Mouse (Mus musculus) embryonic facial prominence, embryonic 14.5 days (tissue): ENCODE data around the gene Gm17654. TPM values are rescaled to one million over a fixed set of nuclear protein-coding genes. Genes with fewer than 3 reads are reported as not detected.
"Not testable (repeated sequence)": the region's sequence is repeated elsewhere in the genome, so short reads cannot be mapped to it uniquely, and the experiment has no call there.

ENCODE experiments used
- ATAC-seq: fragments of 200-750 bp; cut with Nextera tagmentation; 2 replicates; pipeline ENCODE4 v1.8.0; 2017; ENCODE audit warnings: low read depth, moderate number of reproducible peaks, moderate TSS enrichment
- DNase-seq: peaks from one replicate; pipeline ENCODE4 v3.0.0-alpha.2; 2015; ENCODE audit warnings: low spot score
- H3K27ac ChIP-seq: fragments of 300-500 bp; sonication (generic); replicated peaks from 2 replicates; pipeline ENCODE4 v1.5.1; 2014; ENCODE audit warnings: low read depth, mild to moderate bottlenecking, low read length, moderate library complexity
- H3K27me3 ChIP-seq: fragments of 300-500 bp; sonication (generic); replicated peaks from 2 replicates; pipeline ENCODE4 v1.6.1; 2014; ENCODE audit warnings: low read length; ENCODE audit not compliant: control insufficient read depth, insufficient read depth
- H3K36me3 ChIP-seq: fragments of 300-500 bp; sonication (generic); 2 replicates; pipeline ENCODE4 v1.6.1; 2014; ENCODE audit warnings: low read length, mixed read lengths; ENCODE audit not compliant: control insufficient read depth, insufficient read depth
- H3K4me1 ChIP-seq: fragments of 300-500 bp; sonication (generic); 2 replicates; pipeline ENCODE4 v1.6.1; 2014; ENCODE audit warnings: antibody characterized with exemption, low read length; ENCODE audit not compliant: control insufficient read depth, insufficient read depth
- H3K4me2 ChIP-seq: fragments of 300-500 bp; sonication (generic); 2 replicates; pipeline ENCODE4 v1.6.1; 2014; ENCODE audit warnings: low read depth, mild to moderate bottlenecking, low read length, moderate library complexity, mixed read lengths
- H3K4me3 ChIP-seq: fragments of 300-500 bp; sonication (generic); 2 replicates; pipeline ENCODE4 v1.5.1; 2014; ENCODE audit warnings: low read depth, mild to moderate bottlenecking, low read length
- H3K9ac ChIP-seq: fragments of 300-500 bp; sonication (generic); 2 replicates; pipeline ENCODE4 v1.6.1; 2014; ENCODE audit warnings: low read depth, mild to moderate bottlenecking, low read length, moderate library complexity, mixed read lengths
- H3K9me3 ChIP-seq: fragments of 300-500 bp; sonication (generic); 2 replicates; pipeline ENCODE4 v1.6.1; 2016; ENCODE audit warnings: low read length; ENCODE audit not compliant: control insufficient read depth
- WGBS: fragments of 180-500 bp; shearing (Covaris S2); extraction: QIAGEN DNeasy Blood & Tissue Kit; methylation state at CpG from one replicate; pipeline ENCODE4 v1.1.7; 2014; 5-methylcytosine and 5-hydroxymethylcytosine counted together
- polyA plus RNA-seq: library from polyadenylated mRNA; unstranded; fragments of >200 nt; fragmentation: Nextera tagmentation; extraction: Ambion mirVana; gene quantifications from 2 replicates; pipeline ENCODE4 v1.2.1, GENCODE M21; 2014

Gene Gm17654
- not detected in 2 replicates for polyA plus RNA-seq

- WGBS: 73% methylated on average over 1 of the region's 2 CpGs
- not testable (repeated sequence) for ATAC-seq, H3K4me3 ChIP-seq, H3K36me3 ChIP-seq, H3K9ac ChIP-seq, DNase-seq, H3K27ac ChIP-seq, H3K27me3 ChIP-seq, H3K4me2 ChIP-seq, H3K9me3 ChIP-seq, H3K4me1 ChIP-seq
These were observed at the start of gene Gm17654 for GRCm38 (mm10) chr14:43579046-43579445. Gene Gm17654 (minus strand): TSS chr14:43579146.

DNA sequence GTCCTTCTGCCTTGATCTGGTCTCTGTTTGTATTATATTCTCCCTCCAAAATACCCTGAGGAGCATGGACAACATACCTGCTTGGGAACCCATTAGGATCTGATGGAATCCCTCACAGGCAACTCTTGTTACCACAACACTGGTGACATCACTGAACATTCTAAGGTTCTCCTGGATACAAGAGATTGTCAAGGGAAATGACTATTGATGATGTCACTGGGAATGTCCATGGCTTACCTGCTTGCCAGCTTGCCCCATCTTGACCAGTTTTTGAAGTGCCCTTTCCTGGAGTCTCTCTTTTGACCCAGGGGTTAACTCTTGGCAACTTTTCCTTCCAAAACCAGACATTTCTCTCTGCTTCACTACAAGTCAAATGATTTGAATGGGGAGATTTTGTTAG is 29.0 kb upstream of the Gm17654 start, which contains the start of gene Gm10375:
Gm10375 (minus strand) TSS at position 101 of the 400 bp plus-strand sequence.
- H3K4me3 ChIP-seq, ATAC-seq: not testable (repeated sequence)

DNA sequence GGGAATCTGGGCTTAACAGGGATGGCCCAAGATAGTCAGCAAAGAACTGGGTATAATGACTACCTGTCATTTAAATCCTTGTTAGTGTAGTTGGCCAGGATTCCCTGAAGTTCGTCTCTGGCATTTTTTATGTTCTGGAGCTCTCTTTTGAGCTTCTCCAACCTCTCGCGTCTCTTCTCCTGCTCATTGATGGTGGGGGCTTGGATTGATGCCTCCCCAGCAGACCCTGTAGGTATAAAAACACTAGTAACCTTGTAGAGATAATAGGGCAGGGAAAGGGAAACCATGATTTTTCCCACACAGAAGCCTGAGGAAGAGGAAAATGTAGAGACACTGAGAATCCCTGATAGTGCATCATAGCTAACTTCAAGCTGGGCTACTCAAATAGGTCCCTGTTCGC is 977 bp downstream of the Gm17654 start:
- not testable (repeated sequence) for H3K27me3 ChIP-seq, DNase-seq, H3K4me2 ChIP-seq, ATAC-seq, H3K4me1 ChIP-seq, H3K4me3 ChIP-seq, H3K9ac ChIP-seq, H3K9me3 ChIP-seq, H3K27ac ChIP-seq, H3K36me3 ChIP-seq
- WGBS: 90% methylated on average over 3 of the region's 4 CpGs

More for the DNA sequence above, 29.0 kb upstream of the Gm17654 start, which contains the start of gene Gm10375:
- H3K9ac ChIP-seq, H3K4me1 ChIP-seq, H3K27ac ChIP-seq, H3K27me3 ChIP-seq, H3K36me3 ChIP-seq, H3K9me3 ChIP-seq, DNase-seq, H3K4me2 ChIP-seq: not testable (repeated sequence)

GRCm38 (mm10) chr14:43552271-43552670 is 26.7 kb downstream of the Gm17654 start:
- not testable (repeated sequence) for H3K27ac ChIP-seq, H3K4me1 ChIP-seq, H3K27me3 ChIP-seq, H3K4me2 ChIP-seq, DNase-seq, H3K9me3 ChIP-seq, H3K36me3 ChIP-seq, ATAC-seq, H3K4me3 ChIP-seq, H3K9ac ChIP-seq
- WGBS: 78% methylated on average over 2 of the region's 2 CpGs

DNA sequence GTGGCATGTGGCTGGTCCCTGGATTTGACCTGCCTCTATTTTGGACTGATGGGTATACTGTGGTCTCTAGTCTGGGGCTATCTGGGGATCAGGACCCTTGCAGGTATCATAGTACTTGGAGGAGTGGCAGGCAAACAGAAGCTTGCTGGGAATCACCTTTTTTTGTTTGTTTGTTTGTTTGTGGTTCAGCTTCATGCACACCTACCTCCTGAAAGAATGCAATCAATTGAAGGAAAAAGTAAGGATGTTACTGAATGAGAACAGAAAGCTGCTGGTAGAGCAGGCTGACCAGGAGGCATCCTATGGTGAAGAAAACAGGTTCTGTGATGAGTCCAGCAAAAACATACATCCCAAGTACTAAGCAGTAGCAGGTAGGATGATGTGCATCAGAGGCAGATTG is 32.7 kb downstream of the Gm17654 start:
- H3K9ac ChIP-seq, H3K27ac ChIP-seq, H3K4me1 ChIP-seq, DNase-seq, H3K4me3 ChIP-seq, H3K27me3 ChIP-seq, ATAC-seq, H3K36me3 ChIP-seq, H3K9me3 ChIP-seq, H3K4me2 ChIP-seq: not testable (repeated sequence)

DNA sequence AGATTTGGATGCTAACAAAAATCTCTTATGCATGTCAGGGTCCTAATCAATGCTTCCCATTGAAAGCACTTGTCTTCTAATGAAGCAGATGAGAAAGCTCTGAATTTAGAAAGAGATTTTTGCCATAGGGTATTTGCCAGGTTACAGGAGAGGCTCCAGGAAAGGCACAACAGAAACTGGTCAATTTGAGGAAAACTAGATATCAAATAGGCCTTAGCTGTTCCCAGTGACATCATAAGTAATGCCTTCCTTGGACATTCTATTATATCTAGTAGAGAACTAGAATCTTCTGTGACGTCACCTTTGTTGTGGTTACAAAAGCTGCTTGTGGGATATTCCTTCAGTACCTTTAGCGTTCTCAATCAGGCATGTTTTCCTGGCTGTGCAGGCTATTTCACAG is 35.7 kb downstream of the Gm17654 start, which contains the start of gene Gm5799:
Gm5799 (plus strand) TSS at position 301 of the 400 bp plus-strand sequence.
- not testable (repeated sequence) for H3K4me2 ChIP-seq, DNase-seq, H3K27me3 ChIP-seq, H3K27ac ChIP-seq, H3K36me3 ChIP-seq, H3K9ac ChIP-seq, H3K4me3 ChIP-seq, H3K4me1 ChIP-seq, ATAC-seq, H3K9me3 ChIP-seq
- whole genome bisulfite sequencing: 85% methylated on average over 1 of the region's 2 CpGs

- not testable (repeated sequence) for H3K27me3 ChIP-seq, H3K4me3 ChIP-seq, H3K9me3 ChIP-seq, H3K27ac ChIP-seq, ATAC-seq, DNase-seq, H3K4me1 ChIP-seq, H3K4me2 ChIP-seq, H3K36me3 ChIP-seq, H3K9ac ChIP-seq
- WGBS: 64% methylated on average over 2 of the region's 2 CpGs
These were observed 40.8 kb downstream of the Gm17654 start for GRCm38 (mm10) chr14:43538144-43538543.

- not testable (repeated sequence) for H3K9ac ChIP-seq, H3K9me3 ChIP-seq, H3K27me3 ChIP-seq, H3K36me3 ChIP-seq, H3K4me2 ChIP-seq, H3K4me3 ChIP-seq, H3K27ac ChIP-seq, DNase-seq, H3K4me1 ChIP-seq, ATAC-seq
- WGBS: 48% methylated on average over 5 of the region's 6 CpGs
These were observed 46.6 kb downstream of the Gm17654 start for GRCm38 (mm10) chr14:43532387-43532786.

- not testable (repeated sequence) for H3K36me3 ChIP-seq, DNase-seq, H3K4me1 ChIP-seq, H3K27me3 ChIP-seq, H3K9ac ChIP-seq, H3K4me2 ChIP-seq, H3K27ac ChIP-seq, H3K4me3 ChIP-seq, ATAC-seq, H3K9me3 ChIP-seq
- WGBS: no CpG with 5 or more reads among the region's 6 CpGs
These were observed 46.9 kb downstream of the Gm17654 start for GRCm38 (mm10) chr14:43532011-43532383.
